Mouse (Mus musculus): ENCODE measurements around the gene Rras2.

GRCm38 (mm10) chr7:114005499-114005898, 112.1 kb downstream of the Rras2 start:
- TF ChIP-seq POLR2A (IDR thresholded peaks at IDR 0.05; ENCODE audit: low read depth, low read length) (no peak), CTCF (IDR thresholded peaks at IDR 0.05; ENCODE audit: borderline replicate concordance, insufficient read depth, low read length) (no peak)

Measured in embryonic fibroblast, embryonic 13.5 days (primary cell).